In genomic region chrX:75796583-75796982, GRCm38 (mm10) we compare ENCODE assay signal across 8 mouse cellular contexts.
A peak's percentile ranks its signal among the peaks of the same experiment; 100 is the strongest.
DNase-seq lines count a peak whose midpoint lies in the region; ATAC-seq lines count a peak whose summit lies in the region.

No protein-coding gene starts in this region.

- ATAC-seq in kidney, embryonic 16.5 days (ENCODE audit: low FRiP score, low TSS enrichment) = no peak
- ATAC-seq in embryonic facial prominence, embryonic 14.5 days (ENCODE audit: low read depth) = no peak

- no peak overlapping the region for H3K4me3 ChIP-seq in kidney, embryonic 16.5 days (ENCODE audit: low read length)
- H3K4me3 ChIP-seq in embryonic facial prominence, embryonic 14.5 days (ENCODE audit: low read depth, low read length) = no peak overlapping the region

- H3K36me3 ChIP-seq in kidney, embryonic 16.5 days (ENCODE audit: insufficient read depth, low read length) = peaks cover 23% of the 10 kb centered on the region
- peaks cover 15% of the 10 kb centered on the region; the same call in 1 of the 2 replicates for H3K36me3 ChIP-seq in embryonic facial prominence, embryonic 14.5 days (ENCODE audit: control insufficient read depth, insufficient read depth, low read length)

- no peaks in the 10 kb centered on the region for H3K9me3 ChIP-seq in kidney, embryonic 16.5 days (ENCODE audit: low read length)
- no peaks in the 10 kb centered on the region for H3K9me3 ChIP-seq in embryonic facial prominence, embryonic 14.5 days (ENCODE audit: control insufficient read depth, low read length)

- no peak overlapping the region for H3K9ac ChIP-seq in kidney, embryonic 16.5 days (replicated peaks; ENCODE audit: low read length)
- no peak overlapping the region for H3K9ac ChIP-seq in embryonic facial prominence, embryonic 14.5 days (ENCODE audit: low read depth, low read length)

- no peak overlapping the region for H3K27ac ChIP-seq in kidney, embryonic 16.5 days (ENCODE audit: low read length)
- H3K27ac ChIP-seq in embryonic facial prominence, embryonic 14.5 days (replicated peaks; ENCODE audit: low read depth, low read length) = no peak overlapping the region

- DNase-seq in kidney, postnatal 10 days = peak; percentile 35
- peak; percentile 3 to 20 for DNase-seq in B cell, adult 2 months
- DNase-seq in MN1 (ENCODE audit: low spot score) = peak; percentile 47
- peak; percentile 49 for DNase-seq in embryonic facial prominence, embryonic 14.5 days (ENCODE audit: low spot score)
- DNase-seq in lung, postnatal 14 days = peak; percentile 49
- no peak for DNase-seq in adrenal gland, postnatal 25 days
- DNase-seq in spleen, postnatal 14 days (ENCODE audit: low spot score in 2 of 2) = no peak

- 30% methylated on average over 4 of the region's 4 CpGs for WGBS in kidney, embryonic 16.5 days
- WGBS in embryonic facial prominence, embryonic 14.5 days = 24% methylated on average over 4 of the region's 4 CpGs

- no peak overlapping the region for H3K4me2 ChIP-seq in kidney, embryonic 16.5 days (replicated peaks; ENCODE audit: low read depth, low read length)
- H3K4me2 ChIP-seq in embryonic facial prominence, embryonic 14.5 days (ENCODE audit: low read depth, low read length) = no peak overlapping the region

- H3K4me1 ChIP-seq in kidney, embryonic 16.5 days (ENCODE audit: insufficient read depth, low read length) = no peaks in the 10 kb centered on the region
- H3K4me1 ChIP-seq in embryonic facial prominence, embryonic 14.5 days (ENCODE audit: control insufficient read depth, insufficient read depth, low read length) = no peaks in the 10 kb centered on the region

- H3K27me3 ChIP-seq in kidney, embryonic 16.5 days (ENCODE audit: insufficient read depth, low read length) = no peaks in the 10 kb centered on the region
- no peaks in the 10 kb centered on the region for H3K27me3 ChIP-seq in embryonic facial prominence, embryonic 14.5 days (replicated peaks; ENCODE audit: control insufficient read depth, insufficient read depth, low read length)

Comparison
In these comparisons a context has a peak if more than half of its experiments do, and no peak if none do; other contexts are left out.
1. DNase-seq: peak in kidney, postnatal 10 days (single experiment), B cell, adult 2 months (2 of 2), MN1 (single experiment), embryonic facial prominence, embryonic 14.5 days (single experiment) and lung, postnatal 14 days (single experiment); none in adrenal gland, postnatal 25 days (single experiment) and spleen, postnatal 14 days (0 of 2).